Mouse (Mus musculus) adrenal gland, adult 2 months (tissue): Measurements from ENCODE around the gene 2410004B18Rik. TPM values are rescaled to one million over a fixed set of nuclear protein-coding genes. Genes with fewer than 3 reads are reported as not detected.
A peak's percentile ranks its signal among the peaks of the same experiment; 100 is the strongest.
"Not testable (repeated sequence)": the region's sequence is repeated elsewhere in the genome, so short reads cannot be mapped to it uniquely, and the experiment has no call there.

Source experiments
- DNase-seq: peaks from one replicate; pipeline ENCODE4 v3.0.0; 2021
- polyA plus RNA-seq: library from polyadenylated mRNA; depleted of rRNA; stranded (reverse); fragments of >200 nt; gene quantifications from 2 replicates; pipeline ENCODE4 v1.2.3, GENCODE M21; 2012
- total RNA-seq, 2 experiments: library from RNA; stranded (reverse); gene quantifications; 2 replicates each; pipeline ENCODE4 v1.2.3; 2021

The 2410004B18Rik gene
- total and polyA plus RNA-seq, 3 experiments = 8.7 to 23.1 (median 22.0) TPM

DNA sequence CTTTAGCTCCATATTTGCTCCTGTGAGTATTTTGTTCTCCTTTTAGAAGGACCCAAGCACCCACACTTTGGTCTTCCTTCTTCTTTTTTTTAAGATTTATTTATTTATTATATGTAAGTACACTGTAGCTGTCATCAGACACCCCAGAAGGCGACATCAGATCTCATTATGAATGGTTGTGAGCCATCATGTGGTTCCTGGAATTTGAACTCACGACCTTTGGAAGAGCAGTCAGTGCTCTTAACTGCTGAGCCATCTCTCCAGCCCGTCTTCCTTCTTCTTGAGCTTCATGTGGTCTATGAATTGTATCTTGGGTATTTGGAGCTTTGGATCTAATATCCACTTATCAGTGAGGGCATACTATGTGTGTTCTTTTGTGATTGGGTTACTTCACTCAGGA is 27.8 kb downstream of the 2410004B18Rik start:
- DNase-seq = not testable (repeated sequence)

GRCm38 (mm10) chr3:145966806-145967205 is 29.0 kb downstream of the 2410004B18Rik start:
- no peak for DNase-seq

DNA sequence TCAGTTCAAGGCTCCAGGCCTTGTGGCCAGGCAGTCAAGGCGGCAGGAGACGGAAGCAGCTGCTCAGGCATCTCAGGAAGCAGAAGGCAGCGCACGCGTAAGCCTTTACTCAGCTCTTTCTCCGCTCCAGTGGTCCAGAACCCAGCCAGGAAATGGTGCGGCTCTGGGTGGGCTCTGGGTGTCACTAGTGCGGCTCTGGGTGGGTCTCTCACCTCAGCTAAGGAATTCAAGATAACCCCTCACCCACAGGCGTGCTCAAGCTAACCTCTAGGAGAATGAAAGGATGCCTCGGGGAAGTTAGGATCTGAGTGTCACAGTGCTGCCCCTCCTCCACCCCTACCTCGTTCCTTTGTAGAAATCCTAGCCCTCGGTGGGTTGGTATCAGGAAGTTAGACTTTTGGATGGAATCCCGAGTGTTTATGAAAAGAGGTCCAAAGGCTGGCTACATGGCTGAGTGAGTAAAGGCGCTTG is 31.3 kb downstream of the 2410004B18Rik start:
- no peak for DNase-seq

DNA sequence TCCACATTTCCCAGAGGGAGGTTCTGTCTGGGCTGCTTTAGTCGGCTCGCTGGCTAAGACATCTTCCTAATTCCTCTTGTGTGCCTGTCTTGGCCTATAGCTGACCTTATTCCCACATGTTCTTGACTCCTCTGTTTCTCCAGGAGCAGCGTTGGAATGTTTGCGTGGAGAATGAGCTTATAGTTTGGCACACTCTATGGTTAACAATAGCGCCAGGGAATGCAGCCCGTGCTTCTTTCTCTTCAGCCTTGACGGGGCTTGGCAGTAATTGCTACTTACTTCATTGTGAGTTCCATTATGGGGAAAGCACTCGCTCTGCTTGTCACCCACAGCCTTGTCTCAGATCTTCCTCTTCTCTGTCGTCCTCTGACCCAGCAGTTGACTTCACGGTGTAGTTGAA is 33.7 kb downstream of the 2410004B18Rik start:
- no peak for DNase-seq

DNA sequence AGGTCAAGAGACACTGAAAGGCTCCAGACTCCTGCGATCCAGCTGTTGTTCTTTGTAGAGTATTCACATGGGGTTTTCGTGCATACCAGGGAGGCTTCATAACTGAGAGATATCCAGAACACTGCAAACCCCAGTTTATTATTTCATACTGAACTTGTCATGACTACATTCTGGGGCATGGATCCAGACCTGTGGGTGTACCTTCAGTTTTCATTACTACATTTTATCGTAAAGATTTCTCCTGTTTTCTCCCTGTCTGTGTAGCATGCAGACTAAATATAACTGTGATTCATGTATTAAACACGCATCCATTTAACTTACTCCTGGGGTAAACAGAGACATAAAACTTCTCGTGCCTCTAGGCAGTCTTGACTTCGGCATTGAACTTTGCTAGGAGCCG is 37.2 kb downstream of the 2410004B18Rik start:
- no peak for DNase-seq

GRCm38 (mm10) chr3:145985333-145985925 is 47.6 kb downstream of the 2410004B18Rik start:
- DNase-seq = no peak

DNA sequence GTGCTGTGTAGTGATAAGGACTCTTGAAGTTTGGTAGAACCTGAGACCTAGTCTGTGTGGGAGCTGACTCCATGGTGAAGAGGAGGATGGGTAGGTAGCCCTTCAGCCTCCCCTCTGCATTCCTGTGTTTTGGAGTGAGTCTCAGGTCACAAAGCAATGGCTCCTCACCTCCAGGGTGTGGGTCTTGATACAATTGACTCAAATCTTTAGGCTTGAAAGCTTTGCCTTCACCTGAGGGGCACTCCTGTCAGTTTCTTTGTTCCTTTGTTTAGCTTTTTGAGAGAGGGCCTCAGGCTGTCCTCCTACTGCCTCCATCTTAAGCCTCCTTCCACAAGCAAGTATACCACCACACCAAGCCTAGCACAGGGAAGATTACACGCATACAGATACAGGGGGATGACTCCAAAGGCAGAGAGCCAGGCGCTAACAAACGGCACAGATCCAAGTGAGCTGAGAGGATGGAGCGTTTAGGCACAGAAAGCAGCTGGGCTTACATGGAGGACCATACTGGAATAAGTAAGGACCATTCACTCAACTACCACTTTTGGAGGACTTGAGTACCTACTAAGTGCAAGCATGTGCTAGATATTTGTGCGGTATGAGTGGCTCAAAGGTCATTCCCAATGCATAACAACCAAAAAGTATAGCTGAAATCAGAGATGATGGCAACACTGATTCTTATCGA is 48.6 kb downstream of the 2410004B18Rik start:
- no peak for DNase-seq

GRCm38 (mm10) chr3:145987268-145987969 is 49.6 kb downstream of the 2410004B18Rik start, which contains the start of gene Syde2:
TSS of gene Syde2 (plus strand) at chr3:145987870.
- peak; percentile 90 for DNase-seq

GRCm38 (mm10) chr3:145987970-145988683 is 50.3 kb downstream of the 2410004B18Rik start:
- DNase-seq = peak; percentile 95

DNA sequence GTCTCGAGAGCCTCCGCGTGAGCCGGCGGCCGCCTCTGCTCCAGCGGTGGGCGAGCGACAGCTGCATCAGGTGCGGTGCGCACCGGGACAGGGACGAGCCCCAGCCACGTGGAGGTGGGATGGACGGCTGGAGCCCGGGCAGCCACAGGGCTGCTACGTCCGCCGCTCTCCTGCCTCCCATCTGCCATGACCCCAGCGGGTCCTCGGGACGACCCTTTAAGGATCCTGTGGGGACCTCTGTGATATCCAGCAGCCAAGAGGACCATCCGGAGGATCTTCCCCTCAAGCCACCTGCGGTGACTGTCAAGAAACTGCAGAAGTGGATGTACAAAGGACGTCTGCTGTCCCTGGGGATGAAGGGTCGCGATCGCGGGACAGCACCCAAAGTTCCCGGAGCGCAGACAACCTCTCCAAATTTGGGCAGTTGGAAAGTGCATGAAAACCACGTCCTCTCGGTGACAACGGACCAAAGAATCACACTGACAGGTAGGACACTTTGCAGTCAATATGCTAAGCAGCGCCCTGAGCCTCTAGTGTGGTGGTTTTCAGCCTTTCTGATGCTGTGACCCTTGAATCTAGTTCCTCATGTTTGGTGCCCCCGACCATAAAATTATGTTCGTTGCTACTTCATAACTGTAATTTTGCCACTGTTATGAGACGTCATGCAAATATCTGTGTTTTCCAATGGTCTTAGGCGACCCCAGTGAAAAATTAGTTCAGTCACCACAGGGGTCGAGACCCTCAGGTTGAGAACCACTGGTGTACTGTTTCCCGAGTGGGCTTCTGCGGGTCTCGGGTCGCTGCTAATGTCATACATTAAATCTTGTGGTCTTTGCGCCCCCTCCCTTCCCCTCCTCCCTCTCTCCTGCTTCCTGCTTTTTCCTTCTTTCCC is 51.1 kb downstream of the 2410004B18Rik start:
- no peak for DNase-seq

- no peak for DNase-seq
Observed at GRCm38 (mm10) chr3:145989576-145990081, 51.8 kb downstream of the 2410004B18Rik start.

DNA sequence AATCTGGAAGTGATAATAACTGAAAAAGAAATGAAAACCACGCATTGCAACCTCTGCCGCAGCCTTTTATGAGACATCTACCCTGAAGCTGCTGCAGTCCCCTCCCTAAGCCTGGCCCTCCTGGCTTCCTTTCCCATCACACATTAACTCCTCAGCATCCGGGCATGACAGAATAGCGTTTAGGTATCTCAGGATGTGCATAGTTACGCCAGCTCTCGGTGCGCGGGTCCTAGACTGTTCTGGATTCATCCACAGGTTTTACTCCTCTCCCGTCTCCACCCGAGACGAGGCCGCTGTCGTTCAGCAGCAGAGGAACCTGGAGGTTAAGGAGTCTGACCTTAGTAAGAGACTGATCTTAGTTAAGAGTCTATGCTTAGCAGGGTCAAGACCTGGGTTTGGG is 53.3 kb downstream of the 2410004B18Rik start:
- no peak for DNase-seq

DNA sequence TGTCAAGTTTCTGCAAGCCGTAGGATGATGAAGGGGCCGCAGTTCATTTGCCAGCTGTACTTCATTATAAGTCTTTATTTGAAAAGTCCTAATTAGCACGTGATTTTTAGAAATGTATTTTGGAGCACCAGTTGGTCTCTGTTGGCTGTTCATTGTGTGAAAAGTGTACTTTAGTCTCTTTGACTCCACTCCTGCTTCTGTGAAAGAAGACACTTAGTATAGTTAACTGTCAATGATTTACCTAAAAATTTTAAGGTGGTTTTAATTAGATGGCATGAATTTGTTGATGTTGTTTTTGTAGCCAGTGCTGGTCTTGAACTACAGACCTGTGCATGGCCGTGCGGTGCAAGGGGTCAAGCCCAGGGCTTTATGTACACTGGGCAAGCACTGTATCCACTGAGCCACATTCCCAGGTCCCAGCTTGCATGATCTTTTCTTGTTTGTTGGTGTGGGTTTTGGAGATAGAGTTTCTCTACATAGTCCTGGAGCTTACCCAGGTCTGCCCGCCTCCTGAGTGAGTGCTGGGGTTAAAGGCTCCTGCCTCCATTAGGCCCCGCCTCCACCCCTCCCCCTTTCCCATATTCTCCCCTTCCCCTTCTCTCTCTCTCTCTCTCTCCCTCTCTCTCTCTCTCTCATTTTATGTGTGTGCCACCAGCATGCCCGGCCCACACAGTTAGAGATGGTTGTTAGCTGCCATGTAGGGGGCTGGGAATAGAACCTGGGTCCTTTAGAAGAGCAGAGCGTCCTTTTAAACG is 54.3 kb downstream of the 2410004B18Rik start:
- DNase-seq = no peak

DNA sequence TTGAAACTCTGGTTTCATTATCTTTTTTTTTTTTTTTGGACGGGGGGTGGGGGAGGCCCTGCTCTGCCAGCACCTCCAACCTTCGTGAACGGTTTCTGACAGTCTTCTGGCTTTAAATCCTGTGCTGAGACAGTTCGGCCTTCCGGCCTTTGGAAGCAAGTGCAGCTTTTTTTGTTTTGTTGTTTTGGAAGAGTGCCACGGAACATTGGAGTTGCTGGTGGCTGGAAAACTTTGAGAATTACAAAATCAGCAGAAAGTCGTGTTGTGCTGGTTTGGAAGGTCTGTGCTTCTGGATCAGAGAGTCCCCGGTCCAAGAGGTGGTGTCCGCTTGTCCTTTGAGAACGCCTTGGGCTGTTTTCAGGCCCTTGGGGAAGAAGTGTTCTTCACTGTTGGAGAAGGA is 55.0 kb downstream of the 2410004B18Rik start:
- peak; percentile 71 for DNase-seq

DNA sequence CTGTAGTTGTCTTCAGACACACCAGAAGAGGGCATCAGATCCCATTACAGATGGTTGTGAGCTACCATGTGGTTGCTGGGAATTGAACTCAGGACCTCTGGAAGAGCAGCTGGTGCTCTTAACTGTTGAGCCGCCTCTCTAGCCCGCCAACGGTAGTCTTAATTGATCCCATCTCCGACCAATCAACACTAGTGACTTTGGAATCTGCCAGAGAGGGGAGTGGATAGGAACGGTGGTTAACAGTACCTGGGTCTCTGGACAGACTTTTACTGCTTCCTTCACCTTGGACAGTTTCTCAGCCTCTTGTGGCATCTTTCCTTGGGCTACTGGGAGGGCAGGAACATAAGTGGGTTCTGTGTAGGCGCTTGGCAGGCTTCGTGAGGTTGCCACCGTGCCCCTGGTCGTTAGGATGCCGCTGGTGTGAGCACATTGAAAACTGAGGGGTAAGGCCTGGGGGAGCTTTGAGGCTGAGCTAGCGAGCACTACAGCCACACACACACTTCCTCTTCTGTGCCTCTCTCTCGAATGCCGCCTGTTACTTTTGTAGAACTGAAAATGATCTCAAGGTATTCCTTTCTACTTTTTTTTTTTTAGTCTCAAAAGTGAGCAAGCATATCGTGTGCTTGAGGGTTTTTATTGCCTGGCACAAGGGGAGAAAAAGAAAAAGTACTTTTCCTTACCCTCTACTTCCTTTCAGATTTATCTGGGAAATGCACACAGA is 55.8 kb downstream of the 2410004B18Rik start:
- DNase-seq = no peak
